Mouse (Mus musculus): ENCODE measurements around the gene Stk24.

Stk24 gene

GRCm38 (mm10) chr14:121263912-121264311 is 115.9 kb downstream of the Stk24 start:
- no peak for DNase-seq (ENCODE audit: low spot score in 2 of 2)

- no peak for DNase-seq (ENCODE audit: low spot score in 2 of 2)
These were observed 117.2 kb downstream of the Stk24 start for GRCm38 (mm10) chr14:121262606-121263005.

GRCm38 (mm10) chr14:121261229-121261879 is 118.5 kb downstream of the Stk24 start:
- DNase-seq (ENCODE audit: low spot score in 2 of 2) = no peak

GRCm38 (mm10) chr14:121259789-121260188 is 120.0 kb downstream of the Stk24 start:
- DNase-seq (ENCODE audit: low spot score in 2 of 2) = peak in 1 of 2 experiments; percentile 47

GRCm38 (mm10) chr14:121259332-121259731 is 120.5 kb downstream of the Stk24 start:
- no peak for DNase-seq (ENCODE audit: low spot score in 2 of 2)

GRCm38 (mm10) chr14:121256896-121257295 is 122.9 kb downstream of the Stk24 start:
- DNase-seq (ENCODE audit: low spot score in 2 of 2) = no peak

- no peak for DNase-seq (ENCODE audit: low spot score in 2 of 2)
These were observed 124.3 kb downstream of the Stk24 start for GRCm38 (mm10) chr14:121255469-121255868.

GRCm38 (mm10) chr14:121254869-121255268 is 124.9 kb downstream of the Stk24 start:
- no peak for DNase-seq (ENCODE audit: low spot score in 2 of 2)

GRCm38 (mm10) chr14:121252542-121252941 is 127.3 kb downstream of the Stk24 start:
- DNase-seq (ENCODE audit: low spot score in 2 of 2) = no peak

GRCm38 (mm10) chr14:121251708-121252107 is 128.1 kb downstream of the Stk24 start:
- DNase-seq (ENCODE audit: low spot score in 2 of 2) = no peak

- no peak for DNase-seq (ENCODE audit: low spot score in 2 of 2)
These were observed 128.7 kb downstream of the Stk24 start for GRCm38 (mm10) chr14:121251099-121251498.

- DNase-seq (ENCODE audit: low spot score in 2 of 2) = no peak
These were observed 131.5 kb downstream of the Stk24 start for GRCm38 (mm10) chr14:121248346-121248745.

GRCm38 (mm10) chr14:121247287-121247686 is 132.5 kb downstream of the Stk24 start:
- no peak for DNase-seq (ENCODE audit: low spot score in 2 of 2)

GRCm38 (mm10) chr14:121246048-121246731 is 133.6 kb downstream of the Stk24 start:
- no peak for DNase-seq (ENCODE audit: low spot score in 2 of 2)

- no peak for DNase-seq (ENCODE audit: low spot score in 2 of 2)
These were observed 135.7 kb downstream of the Stk24 start for GRCm38 (mm10) chr14:121244104-121244503.

GRCm38 (mm10) chr14:121239386-121239785 is 140.4 kb downstream of the Stk24 start:
- DNase-seq (ENCODE audit: low spot score in 2 of 2) = no peak

- no peak for DNase-seq (ENCODE audit: low spot score in 2 of 2)
These were observed 141.1 kb downstream of the Stk24 start for GRCm38 (mm10) chr14:121238727-121239126.

- DNase-seq (ENCODE audit: low spot score in 2 of 2) = no peak
These were observed 143.1 kb downstream of the Stk24 start for GRCm38 (mm10) chr14:121236736-121237135.
